Mouse (Mus musculus): ENCODE data around the gene Inha.

Inha gene

DNA sequence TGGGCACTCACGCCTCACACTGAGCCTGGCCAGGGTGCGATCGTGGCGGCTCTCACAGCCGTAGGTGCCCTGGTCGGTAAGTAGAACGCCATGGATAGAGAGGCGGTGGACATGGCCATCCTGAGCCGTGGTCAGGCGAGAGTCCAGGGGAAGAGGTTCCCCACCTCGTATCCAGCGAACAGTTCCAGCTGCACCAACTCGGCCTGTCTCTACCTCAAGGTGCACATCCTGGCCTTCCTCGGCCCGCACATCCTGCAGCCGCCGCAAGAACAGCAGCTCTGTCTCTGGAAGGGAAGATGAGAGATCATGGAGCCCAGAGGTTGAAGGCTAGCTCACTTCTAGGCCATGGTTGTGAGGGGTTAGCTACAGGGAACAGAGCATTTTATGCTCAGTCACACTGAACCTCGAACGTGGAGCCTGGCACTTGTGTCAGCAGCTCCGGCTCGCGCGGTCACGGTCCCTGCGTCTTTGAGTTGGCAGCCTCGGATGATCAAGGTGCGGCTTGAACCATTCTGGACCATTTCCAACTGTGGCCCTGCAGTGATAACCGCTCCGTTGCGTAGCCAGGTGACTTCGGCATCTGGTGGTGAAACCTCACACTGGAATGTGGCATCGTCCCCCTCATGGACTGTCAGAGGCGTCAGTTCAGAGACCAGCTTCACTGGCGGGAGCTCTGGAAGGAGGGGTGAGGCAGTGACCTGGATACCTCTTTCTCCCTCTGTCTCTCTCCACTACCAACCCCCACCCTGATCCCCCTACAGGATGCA, 15.9 kb upstream of the Inha start:
- no peak for DNase-seq

DNA sequence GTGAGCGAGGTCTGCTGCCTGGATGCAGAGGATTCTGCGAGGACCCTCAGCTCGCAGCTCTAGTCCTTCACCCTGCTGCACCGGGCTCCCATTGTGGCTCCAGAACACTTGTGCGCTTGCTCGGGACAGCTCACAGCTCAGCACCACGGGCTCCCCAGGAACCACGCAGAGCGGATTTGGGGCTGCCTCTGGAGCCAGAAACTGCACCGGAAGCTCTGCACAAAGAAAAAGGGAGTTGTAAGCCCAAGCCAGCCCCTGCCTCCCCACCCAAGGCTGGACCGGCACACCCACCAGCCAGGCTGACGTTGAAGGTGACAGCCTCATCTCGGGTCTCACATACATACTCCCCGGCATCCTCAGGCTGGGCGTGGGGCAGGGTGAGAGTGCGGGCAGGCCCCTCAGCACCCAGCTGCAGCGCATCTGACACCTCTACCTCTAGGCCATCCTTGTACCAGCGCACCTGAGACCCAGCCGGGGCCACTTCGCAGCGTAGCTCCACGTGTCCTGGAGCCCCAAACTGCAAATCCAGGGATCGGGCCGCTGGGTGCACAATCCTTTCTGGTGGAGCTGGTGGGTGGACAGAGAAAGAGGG, 14.2 kb upstream of the Inha start:
- no peak for DNase-seq

DNA sequence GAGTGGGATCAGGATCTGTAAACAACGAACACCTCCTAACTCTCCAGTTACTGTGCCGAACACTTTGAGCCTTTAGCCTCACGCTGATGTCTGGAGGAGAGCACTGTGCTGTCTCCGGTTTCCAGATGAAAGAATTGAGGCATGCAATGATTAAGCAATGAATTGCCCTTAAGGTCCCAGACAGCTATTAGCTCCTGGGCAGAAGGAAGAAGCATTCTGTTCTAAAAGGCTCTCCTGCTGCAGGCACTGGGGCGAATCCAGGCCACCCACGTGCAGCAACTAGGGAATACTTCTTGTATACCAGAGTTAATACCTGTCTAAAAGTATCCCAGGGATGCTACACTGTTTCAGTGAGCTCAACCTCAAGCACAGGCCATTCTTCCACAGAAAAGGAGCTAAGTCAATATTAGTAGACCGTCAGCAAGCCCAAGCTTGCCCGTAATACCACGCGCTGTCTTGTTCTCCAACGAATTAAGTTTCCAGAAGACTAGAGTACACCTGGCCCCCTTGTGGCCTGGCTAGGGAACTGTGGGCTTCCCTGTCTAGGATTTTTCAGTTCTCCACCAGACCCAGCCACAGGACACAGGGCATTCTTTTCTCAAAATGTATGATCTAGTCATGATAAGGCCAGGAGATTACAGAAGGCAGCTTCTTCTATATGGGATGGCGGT, 11.9 kb upstream of the Inha start:
- DNase-seq, result peak in 1 of 2 experiments; percentile 40

DNA sequence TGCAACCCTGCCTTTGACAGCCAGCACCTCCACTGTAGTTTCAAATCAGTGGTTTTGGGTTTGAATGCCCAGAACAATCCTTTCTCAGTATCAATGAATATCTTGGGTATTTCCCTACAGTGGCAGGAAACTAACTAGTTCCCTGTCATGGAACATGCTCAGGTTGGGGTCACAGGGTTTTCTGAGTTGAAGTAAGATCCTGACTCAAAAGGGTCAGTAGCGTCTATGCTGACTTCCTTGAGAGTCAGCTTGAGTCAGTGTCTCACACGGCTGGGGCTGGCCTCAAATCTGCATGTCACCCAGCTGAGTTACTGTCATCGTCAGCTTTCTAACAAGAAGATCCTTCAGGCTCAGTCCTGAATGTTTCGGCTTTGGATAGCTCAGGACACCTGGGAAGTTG, 8.0 kb upstream of the Inha start:
- DNase-seq, result no peak

DNA sequence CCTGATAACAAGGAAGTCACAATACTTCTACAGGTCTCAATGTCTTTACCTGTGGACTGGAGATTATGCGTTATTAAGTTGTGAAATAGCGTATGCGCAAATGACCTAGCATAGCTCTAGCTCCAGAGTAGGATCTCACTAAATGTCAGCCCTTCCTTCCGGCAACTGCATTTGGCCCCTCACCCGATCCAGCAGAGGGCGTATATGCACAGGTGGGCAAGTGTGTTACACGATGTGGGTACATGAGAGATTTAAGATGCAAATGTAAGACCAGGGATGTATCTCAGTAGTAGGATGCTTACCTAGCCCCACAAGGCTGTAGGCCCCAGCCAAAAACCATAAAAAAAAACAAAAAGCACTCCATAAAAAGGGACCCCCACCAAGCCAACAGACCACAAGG, 7.4 kb upstream of the Inha start:
- DNase-seq, result no peak

DNA sequence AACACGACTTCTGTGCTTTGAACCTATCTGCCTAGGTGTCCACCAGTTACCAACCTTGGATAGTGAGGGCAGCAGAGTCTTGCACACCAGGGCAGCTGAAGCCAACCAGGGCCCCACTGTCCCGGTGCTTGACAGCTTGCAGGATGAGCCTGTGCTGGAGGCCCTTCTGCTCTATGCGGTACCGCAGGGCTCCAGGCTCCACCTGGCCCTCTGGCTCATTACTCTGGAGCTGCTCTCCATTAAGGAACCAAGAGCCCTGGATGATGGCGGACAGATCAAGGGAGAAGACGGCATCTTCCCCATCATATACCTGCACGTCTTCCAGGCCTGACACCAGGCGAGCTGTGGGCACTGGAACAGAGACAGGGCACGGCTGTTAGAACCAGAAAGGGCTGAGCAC, 5.0 kb upstream of the Inha start:
- DNase-seq, result no peak

DNA sequence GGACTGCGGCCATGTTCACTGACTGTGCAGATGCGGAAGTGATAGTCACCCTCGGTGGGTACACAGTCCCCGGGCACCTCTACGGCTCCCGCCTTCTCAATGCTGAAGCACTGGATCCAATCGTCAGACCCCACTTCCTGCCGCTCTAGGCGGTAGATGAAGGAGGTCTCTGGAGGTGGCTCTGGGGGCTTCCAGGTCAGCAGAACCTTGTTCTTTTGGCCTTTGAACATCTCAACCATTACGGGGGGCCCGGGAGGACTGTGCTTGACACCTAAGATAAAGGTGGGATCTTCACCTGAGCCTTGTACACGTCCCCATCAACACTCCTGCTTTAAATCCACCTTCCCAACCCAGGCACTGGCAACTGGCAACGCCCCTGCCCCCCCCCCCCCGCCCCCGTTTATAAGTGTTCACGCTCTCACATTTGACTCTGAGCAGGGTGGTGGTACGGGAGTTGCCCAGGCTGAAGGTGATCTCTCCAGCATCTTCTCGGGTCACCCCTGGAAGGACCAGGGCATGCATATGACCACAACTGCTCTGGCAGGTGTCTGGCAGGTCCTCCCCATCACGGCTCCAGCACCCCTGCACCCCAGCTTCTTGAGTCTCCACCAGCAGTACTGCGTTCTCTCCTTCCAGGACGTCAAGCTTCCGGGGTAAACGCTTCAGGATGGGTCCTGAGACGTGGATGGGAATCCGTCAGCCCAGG, 3.8 kb upstream of the Inha start:
- no peak for DNase-seq

DNA sequence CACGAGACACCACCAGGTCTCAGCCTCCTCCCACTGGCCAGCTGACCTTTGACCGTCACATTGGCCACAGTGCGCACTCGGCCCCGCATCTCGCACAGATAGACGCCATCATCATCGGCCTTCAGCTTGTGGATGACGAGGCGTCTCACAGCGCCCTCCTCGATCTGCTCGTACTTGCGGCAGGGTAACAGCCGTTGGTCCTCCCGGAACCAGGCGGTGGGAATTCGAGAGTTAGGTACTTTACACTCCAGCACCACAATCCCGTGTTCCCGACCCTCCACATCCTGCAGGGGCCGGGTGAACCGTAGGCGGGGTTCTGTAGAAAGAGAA, 3.3 kb upstream of the Inha start:
- no peak for DNase-seq

DNA sequence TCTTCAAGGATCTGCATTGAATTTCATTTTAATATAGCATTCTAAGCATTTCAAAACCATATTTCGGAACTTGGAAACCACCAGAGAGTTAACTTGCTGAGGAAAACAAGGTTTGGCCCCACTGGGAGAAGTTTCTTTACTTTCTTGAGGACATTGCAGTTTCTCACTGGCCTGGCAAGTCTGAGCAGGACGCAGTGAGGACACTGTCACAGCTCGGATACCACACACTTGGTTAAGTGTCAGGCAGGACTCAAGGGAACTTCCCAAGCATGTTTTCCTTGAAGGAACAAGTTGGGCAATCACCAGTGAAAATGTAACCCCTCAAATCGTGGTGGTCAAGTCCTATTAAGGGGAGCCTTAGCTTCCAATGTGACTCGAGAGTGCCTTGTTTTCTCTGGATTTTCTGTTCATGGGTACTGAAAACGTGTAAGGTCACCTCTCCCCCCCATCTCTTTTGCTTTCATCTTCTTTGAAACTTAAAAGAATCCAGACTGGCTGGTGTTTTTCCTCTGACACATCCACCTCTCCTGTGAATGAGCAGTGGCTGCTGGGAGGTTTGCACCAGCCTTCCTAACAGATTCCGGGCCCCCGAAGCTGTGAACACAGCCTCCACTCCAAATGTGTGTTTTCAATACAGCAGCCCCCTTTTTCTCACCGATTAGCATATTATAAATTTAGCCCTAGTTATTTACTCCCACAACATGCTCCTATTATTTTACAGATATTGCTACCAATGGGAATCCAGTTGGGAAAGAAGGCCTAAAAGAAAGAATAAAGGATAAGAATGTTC, 2.4 kb upstream of the Inha start:
- DNase-seq, result no peak

DNA sequence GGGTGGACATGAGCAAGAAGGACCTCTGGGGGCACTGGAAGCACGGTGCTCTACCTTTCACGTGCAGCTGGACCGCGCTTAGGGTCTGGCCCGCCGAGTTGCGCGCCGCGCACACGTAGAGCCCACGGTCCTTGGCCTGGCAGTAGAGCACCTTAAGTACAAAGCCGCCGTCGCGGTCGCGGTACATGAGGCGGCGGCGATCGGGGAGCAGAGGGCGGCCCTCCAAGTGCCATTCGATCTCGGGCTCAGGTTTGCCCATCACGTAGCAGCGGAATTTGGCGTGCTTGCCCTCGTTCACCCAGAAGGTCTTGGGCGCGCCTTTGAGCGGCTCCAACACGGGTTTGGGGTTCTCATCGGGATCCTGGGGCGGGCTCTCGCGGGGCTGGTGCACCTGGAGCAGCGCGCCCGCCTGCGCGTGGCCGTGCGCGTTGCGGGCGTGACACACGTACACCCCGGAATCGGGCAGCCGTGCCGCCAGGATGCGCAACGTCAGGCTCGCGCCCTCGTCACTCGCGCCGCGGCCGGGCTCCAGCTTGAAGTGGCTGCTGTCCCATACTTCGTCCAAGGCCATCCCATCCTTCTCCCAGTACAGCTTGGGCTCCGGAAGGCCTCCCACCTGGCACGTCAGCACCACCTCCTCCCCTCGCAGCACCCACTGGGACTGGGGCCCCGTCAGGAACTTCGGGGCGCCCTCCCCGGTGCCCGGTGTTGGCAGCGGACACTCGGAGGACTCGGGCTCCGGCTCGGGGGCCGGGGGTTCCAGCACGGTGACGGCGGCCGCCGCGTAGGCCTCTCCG, 1.5 kb upstream of the Inha start:
- peak; percentile 35 to 54 for DNase-seq

DNA sequence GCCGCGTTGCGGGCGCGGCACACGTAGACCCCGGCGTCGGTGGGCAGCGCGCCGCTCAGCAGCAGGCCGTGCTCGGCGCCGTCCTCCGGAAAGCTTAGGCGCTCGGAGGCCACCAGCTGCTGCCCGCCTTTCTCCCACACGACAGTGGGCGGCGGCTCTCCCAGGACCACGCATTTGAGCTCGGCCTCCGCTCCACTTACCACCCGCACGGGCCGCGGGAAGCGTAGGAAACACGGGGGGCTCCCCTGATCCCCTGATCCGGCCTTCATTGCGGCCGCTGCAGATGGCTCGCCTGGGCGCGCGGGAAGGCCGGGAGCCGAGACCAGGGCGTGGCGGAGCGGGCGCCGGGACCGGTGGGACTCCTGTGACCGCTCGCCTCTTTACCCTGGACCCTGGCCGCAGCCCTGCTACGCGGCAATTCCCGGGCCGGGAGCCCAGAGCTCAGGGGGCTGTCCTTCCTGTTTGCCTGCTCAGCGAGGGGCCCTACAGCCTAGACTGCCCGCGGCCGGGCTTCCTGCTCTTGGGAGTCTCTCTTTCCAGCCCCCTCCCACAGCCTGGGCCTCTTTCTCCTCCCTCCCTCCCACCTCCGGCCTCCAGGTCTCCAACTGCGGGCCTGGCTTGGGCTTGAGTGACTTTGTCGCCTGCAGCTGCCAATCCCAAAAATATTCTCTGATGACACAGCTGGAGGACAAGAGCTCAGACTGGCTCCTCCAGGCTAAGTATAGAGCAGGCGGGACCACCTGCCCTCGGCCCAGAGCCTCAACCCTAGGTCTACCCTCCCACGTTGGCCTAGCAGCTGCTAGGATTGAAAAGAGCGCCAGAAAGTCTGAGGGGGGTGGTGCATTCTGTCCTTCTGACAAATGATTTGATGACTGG, 683 bp upstream of the Inha start, which contains the start of gene Obsl1:
Gene Obsl1, minus strand, starts transcription at position 497 of the 876 bp plus-strand sequence.
- peak in 1 of 2 experiments; percentile 41 for DNase-seq

DNA sequence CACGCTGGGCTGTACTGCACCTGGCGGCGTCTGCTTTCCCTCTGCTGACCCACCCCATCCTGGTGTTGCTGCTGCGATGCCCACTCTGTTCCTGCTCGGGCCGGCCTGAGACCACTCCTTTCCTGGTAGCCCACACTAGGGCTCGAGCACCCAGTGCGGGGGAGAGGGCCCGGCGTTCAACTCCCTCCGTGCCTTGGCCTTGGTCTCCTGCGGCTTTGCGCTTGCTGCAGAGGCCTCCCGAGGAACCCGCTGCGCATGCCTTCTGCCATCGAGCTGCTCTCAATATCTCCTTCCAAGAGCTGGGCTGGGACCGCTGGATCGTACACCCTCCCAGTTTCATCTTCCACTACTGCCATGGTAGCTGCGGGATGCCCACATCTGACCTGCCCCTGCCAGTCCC, 2.7 kb downstream of the Inha start:
- no peak for DNase-seq

DNA sequence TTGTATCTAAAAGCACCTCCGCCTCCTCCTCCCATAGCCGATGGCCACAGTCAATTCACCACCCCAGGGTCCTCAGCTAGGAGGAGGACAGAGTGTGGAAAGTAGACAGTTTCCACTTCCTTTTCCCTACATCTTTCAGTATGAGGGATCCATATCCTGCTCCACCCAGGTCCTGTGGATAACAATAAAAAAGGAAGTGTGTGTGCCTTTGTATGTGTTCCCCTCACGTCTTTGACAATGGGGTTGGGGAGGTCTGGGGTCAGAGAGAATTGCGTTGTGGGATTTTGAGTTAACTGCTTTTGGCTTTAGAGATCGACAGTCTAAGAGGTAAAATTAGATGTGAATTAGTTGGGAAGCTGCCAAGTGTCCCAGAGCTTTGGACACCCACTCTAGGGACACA, 3.3 kb downstream of the Inha start:
- no peak for DNase-seq

DNA sequence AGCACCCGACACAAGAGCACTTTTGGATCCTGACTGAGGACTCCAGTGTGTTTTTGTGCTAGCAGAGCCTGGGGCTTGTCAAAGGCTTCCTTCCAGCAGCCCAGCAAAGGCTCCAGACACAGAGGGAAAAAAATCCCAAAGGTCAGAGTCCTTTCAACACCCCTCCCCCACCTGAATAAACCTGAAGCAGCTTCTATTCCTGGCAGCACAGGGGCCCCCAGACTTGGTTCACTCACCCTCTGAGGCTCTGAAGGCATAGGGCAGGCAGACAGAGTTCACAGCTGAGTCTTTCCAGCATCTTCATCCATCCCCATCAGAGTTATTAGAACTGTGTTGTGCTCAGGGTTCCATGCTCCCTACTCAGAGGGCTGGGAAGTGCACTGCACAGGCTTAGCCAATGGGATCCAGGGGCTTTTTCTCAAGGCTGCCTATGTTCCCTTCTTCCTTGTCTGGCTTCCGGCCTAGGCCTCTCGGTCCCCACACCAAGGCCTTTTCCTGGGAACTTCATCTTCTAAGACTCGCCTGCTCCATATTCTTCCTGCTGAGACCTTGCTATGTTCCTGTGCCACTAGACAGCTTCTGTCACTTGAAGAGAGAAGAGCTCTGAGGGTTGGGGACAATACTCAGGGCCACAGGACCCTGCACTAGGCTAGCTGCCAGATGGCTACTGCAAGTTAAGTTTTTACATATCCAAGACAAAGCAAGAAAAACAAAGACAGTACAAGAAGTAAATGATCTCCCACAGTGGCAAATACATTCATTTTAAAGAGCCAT, 4.7 kb downstream of the Inha start:
- no peak for DNase-seq

DNA sequence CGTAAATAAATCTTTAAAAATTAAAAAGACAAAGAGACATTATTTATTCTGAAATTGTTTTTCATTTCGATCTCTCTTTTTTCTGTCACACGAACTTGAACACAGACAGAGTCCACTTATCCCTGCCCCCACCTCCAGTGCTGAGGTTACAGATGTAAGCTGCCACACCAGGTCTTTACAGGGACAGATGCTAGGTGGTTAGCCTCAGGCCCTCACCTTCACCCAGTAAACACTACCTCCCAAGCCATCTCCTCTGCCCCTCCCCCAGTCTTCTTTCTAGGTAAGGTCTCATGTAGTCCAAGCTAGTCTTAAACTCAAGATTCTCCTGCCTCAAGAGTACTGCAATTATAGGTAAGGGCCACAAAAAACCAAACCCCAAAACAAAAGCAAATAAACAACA, 5.7 kb downstream of the Inha start:
- no peak for DNase-seq

DNA sequence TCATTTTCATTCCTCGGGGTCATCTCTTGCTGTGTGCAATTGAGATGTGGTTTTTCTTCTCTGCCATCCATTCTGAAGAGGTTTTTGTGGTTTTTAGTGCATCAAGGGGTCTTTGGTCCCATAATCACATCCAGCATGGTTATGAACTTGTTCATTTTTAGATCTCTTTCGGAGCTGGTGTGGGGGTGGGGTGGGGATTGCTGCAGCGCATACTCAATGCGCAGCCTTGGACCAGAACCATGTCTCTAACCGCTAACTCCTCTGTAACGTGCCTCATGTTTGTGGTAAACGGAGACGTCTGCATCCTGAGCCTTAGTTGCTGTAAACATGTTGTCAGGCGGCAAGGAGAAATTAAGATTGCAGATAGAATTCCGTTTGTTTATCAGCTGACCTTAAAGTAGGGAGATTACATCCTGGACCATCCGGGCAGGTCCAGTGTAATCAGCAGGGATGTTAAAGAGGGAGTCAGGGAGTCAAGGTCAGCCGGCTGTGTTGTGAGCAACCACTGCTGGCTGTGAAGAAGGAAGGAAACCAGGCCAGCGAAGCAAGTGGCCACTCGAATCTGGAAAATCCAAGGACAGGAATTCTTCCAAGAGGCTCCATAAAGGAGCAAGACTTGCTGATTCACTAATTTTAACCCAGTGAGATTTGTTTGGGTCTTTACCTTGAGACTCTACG, 10.0 kb downstream of the Inha start:
- DNase-seq, result no peak

DNA sequence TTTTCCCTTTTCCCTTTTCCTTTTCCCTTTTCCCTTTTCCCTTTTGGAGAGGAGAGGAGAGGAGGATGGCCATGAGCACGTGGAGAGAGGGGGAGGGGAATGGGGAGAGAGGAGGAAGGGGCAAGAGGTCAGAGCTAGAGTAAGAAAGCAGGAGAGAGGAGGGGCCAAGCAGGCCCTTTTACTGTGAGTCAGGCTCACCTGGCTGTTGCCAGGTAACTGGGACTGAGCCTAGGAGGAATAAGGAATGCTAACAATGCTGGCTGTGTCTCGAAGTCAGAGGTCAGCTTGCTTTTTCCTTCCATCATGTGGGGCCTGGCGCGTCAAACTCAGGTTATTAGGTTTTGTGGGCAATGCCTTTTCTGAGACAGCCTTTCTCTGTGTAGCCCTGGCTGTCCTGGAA, 11.1 kb downstream of the Inha start:
- DNase-seq, result no peak

DNA sequence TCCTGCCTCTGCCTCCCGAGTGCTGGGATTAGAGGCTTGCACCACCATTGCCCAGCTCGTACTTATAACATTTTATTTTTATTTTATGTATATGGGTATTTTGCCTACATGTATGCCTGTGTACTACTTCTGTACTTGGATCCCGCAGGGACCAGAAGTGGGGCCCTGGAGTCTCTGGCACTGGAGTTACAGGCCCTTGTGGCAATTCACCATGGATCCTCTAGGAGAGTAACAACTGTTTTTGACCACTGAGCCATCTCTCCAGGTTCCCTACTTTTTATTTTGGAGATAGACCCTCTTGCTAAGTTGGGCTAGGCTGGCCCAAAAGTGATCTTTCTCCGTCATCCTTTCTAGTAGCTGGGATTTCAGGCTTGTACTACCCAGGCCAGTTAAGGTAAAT, 11.6 kb downstream of the Inha start:
- DNase-seq, result no peak

DNA sequence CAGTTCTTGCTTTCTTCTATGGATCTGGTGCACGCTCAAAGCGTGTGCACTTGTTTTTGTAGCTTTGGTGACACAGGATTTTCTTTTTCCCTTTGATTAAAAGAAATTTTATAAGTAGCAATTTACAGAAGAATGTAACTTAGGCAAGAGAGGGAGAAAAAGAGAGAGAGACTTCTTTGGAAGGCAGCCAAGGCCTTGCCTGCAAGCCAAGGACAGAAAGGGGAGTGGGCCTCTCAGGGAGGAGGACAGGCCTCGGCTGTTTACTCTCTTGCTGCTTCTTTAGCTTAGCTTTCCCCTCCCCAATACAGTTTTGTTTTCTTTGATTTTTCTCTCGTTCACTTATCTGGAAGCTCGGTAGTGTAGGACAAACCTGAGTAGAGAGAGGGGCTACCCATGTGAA, 12.7 kb downstream of the Inha start:
- DNase-seq, result no peak

Measured in lung, adult 18-20 months (tissue).